Mouse (Mus musculus) cerebellum, postnatal 25 days (tissue): ENCODE results near the gene Tspan9.
A peak's percentile ranks its signal among the peaks of the same experiment; 100 is the strongest.

ENCODE experiments used
- DNase-seq, 2 experiments: peaks; one replicate each; pipeline ENCODE4 v3.0.0; 2021; ENCODE audit warnings: mixed read lengths in 2 of 2

The Tspan9 gene

GRCm38 (mm10) chr6:128010135-128010971 is 133.0 kb downstream of the Tspan9 start:
- peak; percentile 69 to 72 for DNase-seq

- DNase-seq, result no peak
These were observed 135.3 kb downstream of the Tspan9 start for GRCm38 (mm10) chr6:128007982-128008562.

- peak; percentile 70 to 76 for DNase-seq
These were observed 136.1 kb downstream of the Tspan9 start for GRCm38 (mm10) chr6:128007241-128007701.

GRCm38 (mm10) chr6:128006156-128006555 is 137.2 kb downstream of the Tspan9 start:
- no peak for DNase-seq

GRCm38 (mm10) chr6:128004544-128004943 is 138.8 kb downstream of the Tspan9 start:
- DNase-seq, result peak; percentile 58 to 68

GRCm38 (mm10) chr6:128003542-128003941 is 139.9 kb downstream of the Tspan9 start:
- DNase-seq, result no peak

GRCm38 (mm10) chr6:128002667-128003066 is 140.7 kb downstream of the Tspan9 start:
- peak; percentile 59 to 76 for DNase-seq

- DNase-seq, result no peak
These were observed 141.3 kb downstream of the Tspan9 start for GRCm38 (mm10) chr6:128002104-128002503.

GRCm38 (mm10) chr6:128001587-128001986 is 141.8 kb downstream of the Tspan9 start:
- DNase-seq, result no peak

- no peak for DNase-seq
These were observed 142.6 kb downstream of the Tspan9 start for GRCm38 (mm10) chr6:128000777-128001176.

GRCm38 (mm10) chr6:127999118-127999517 is 144.3 kb downstream of the Tspan9 start:
- peak; percentile 91 to 94 for DNase-seq

GRCm38 (mm10) chr6:127996928-127997327 is 146.5 kb downstream of the Tspan9 start:
- DNase-seq, result no peak

- DNase-seq, result no peak
These were observed 150.4 kb downstream of the Tspan9 start for GRCm38 (mm10) chr6:127992993-127993392.

- DNase-seq, result no peak
These were observed 151.8 kb downstream of the Tspan9 start for GRCm38 (mm10) chr6:127991509-127992176.

GRCm38 (mm10) chr6:127989624-127990212 is 153.7 kb downstream of the Tspan9 start:
- DNase-seq, result peak; percentile 93 to 94

GRCm38 (mm10) chr6:127988944-127989494 is 154.4 kb downstream of the Tspan9 start:
- no peak for DNase-seq

GRCm38 (mm10) chr6:127987374-127987773 is 156.0 kb downstream of the Tspan9 start:
- no peak for DNase-seq

- DNase-seq, result no peak
These were observed 157.0 kb downstream of the Tspan9 start for GRCm38 (mm10) chr6:127986357-127986756.

GRCm38 (mm10) chr6:127981176-127981575 is 162.2 kb downstream of the Tspan9 start:
- peak; percentile 83 to 84 for DNase-seq

GRCm38 (mm10) chr6:127980381-127981045 is 162.9 kb downstream of the Tspan9 start:
- peak in 1 of 2 experiments; percentile 55 for DNase-seq

- peak; percentile 94 for DNase-seq
These were observed 163.6 kb downstream of the Tspan9 start for GRCm38 (mm10) chr6:127979831-127980230.

GRCm38 (mm10) chr6:127978941-127979340 is 164.5 kb downstream of the Tspan9 start:
- peak; percentile 61 to 66 for DNase-seq
